Mouse (Mus musculus) layer of hippocampus, adult 2 months (tissue): ENCODE data around the gene Tcam1. TPM values are rescaled to one million over a fixed set of nuclear protein-coding genes. Genes with fewer than 3 reads are reported as not detected.

Experiments
- DNase-seq, 2 experiments: peaks; one replicate each; pipeline ENCODE4 v3.0.0; 2022; ENCODE audit warnings: low spot score in 2 of 2
- H3K27ac ChIP-seq: fragments of 200-600 bp; 2 replicates; pipeline ENCODE4 v1.8.1; 2022
- H3K4me3 ChIP-seq: fragments of 200-600 bp; 2 replicates; pipeline ENCODE4 v1.8.1; 2022; ENCODE audit warnings: mild to moderate bottlenecking
- CTCF ChIP-seq: fragments of 200-600 bp; conservative IDR thresholded peaks from 2 replicates; pipeline ENCODE4 v1.8.1; 2022; ENCODE audit warnings: antibody characterized with exemption, mild to moderate bottlenecking, moderate library complexity
- total RNA-seq, 2 experiments: library from RNA; stranded (reverse); gene quantifications; 2 replicates each; pipeline ENCODE4 v1.2.3; 2021

Gene Tcam1
- total RNA-seq, 2 experiments from 2014 or later: 0.15 to 0.34 TPM

DNA sequence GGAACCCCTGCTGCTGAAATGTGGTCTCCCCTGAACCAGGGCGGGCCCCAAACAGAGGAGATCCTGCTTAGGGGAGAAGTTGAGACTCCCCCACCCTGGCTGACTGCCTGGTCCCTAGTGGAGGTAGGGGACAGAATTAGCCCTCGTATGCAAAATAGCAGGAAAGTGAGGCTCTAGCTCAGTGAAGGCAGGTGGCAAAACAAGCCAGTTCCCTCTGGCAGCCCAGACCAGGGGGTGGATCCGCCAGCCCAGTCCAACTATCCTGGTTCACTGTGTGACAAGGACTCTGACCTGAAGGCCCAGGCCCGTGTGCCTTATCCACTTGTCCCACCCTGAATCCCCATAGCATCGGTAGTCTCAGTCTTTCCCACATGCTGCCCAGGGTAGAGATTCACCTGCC lies 33.7 kb downstream of the Tcam1 start:
- TF ChIP-seq CTCF: no peak
- no peak overlapping the region for H3K4me3 ChIP-seq
- no peak for DNase-seq
- no peak overlapping the region for H3K27ac ChIP-seq

DNA sequence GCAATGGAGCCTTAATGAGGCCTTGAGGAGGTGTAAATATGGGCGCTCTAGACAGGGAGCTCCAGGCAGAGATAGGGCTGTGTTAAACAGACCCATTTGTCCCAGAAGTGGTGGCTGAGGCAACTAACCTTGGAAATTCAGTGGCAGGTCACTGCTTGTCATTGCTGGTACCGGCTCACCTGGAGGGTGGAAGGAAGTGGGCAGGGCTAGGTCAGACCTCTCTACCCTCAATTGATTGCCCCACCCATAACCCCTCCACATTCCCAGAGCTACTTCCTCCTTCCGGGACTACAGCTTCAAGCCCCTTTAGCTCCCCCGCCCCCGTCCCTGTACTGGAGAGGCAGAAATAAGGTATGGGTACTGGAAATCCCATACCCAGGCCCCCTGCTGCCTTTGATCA lies 37.1 kb downstream of the Tcam1 start:
- no peak overlapping the region for H3K27ac ChIP-seq
- TF ChIP-seq CTCF: no peak
- DNase-seq: no peak
- no peak overlapping the region for H3K4me3 ChIP-seq

DNA sequence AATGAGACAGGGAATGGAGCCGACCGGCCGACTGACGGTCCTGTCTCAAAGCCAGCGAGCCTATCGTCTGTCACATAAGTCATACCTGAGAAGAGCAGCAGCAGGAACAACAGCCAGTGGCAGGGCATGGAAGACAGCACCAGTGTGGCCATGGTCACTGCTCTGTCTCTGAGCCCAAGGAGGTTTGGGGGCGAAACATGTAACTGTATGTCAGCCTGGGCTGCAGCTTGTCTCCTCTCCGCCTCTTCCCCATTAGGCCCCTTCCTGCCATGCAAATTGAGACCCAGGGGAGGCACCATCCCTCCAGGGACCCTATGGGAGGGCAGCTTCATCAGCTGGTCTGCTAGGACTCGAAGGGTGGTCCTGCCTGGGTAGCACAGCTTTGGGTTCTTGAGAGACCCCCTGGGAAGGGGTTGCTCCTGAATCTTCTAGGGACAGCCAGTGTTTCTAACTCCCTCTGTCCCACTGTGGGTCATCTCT lies 37.9 kb downstream of the Tcam1 start, which contains the start of gene Cd79b:
Cd79b (minus strand) TSS at position 430 of the 480 bp plus-strand sequence.
- no peak for TF ChIP-seq CTCF
- no peak within 1 kb of the TSS for H3K27ac ChIP-seq
- no peak for DNase-seq
- no peak within 1 kb of the TSS for H3K4me3 ChIP-seq

DNA sequence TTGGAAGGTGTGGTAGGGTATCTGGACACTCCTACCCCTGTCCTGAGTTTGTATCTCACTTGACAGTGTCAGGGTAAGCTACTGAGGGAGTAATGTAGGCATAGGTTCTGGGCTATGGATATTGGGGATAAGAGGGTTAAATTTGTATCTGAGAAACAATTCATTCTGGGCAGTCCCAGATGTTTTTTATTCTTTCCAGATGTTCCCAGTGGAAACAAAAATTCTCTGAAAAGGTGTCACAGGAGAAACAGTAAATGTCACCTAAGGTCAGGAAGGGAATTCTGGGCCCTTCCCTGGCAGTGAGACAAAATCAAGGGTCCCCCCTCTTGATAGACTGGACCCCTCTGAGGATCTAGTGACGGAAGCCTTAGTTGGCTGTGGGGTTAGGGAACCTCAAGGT lies 39.9 kb downstream of the Tcam1 start:
- no peak overlapping the region for H3K4me3 ChIP-seq
- no peak for DNase-seq
- H3K27ac ChIP-seq: no peak overlapping the region
- TF ChIP-seq CTCF: no peak

DNA sequence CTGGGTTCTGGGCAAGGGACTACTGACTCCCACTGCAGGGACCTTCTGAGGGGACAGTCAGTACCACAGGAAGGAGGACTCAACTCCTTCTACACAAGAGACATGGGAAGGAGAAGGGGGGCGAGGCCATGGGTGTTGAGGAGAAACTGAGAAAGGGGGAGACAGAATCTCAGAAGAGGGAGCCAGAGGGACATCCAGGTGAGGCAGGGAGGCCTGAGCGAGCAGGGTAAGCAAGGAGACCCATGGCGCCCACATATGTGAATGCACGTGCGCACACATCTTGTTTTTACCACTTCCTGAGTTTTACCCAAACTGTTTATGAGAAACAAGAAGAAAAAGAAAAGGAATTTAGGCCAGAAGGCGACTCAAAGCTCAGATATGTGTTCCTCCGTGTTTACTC lies 41.3 kb downstream of the Tcam1 start:
- Histone ChIP-seq H3K27ac (no peak overlapping the region), H3K4me3 (no peak overlapping the region)
- no peak for TF ChIP-seq CTCF
- DNase-seq: no peak

DNA sequence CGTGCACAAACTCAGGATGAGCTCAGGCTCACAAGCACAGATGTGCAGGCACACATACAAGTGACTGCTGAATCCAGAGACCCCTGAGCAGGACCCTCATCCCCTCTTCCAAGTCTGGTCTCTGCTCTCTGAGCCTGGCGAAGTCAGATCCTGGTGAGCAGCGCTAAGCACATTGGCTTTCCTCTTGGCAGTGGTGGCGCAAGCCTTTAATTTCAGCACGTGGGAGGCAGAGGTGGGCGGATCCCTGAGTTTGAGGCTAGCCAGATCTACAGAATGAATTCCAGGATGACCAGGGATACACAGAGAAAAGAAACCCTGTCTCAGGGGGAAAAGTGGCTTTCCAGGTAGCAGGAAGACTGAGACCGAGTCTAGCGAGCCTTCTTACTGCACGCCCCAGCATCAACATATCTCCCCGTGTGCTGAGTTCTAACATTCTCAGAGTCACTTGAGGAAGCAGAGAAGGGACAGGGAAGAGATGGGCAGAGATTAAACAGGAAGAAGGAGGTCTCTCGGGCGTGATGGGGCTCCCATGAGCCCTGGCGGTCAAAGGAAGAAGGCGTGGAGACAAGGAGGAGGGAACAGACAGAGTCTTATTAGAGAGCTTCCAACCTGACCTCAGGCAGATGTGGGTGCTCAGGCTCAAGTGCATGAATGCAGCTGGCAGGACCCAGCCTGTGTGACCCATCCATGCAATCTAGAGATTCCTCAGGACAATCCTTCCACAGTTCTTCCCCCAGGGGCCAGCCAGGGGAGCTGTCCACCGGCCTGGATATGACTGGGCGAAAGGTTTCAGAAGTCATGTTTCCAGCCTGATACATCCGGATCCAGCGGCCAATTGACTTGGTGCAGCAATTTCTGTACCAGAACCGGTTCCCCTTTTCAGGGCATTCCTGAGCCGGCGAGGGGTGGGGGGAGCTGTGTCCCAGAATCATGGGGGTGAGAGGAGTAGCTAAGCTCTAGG lies 42.2 kb downstream of the Tcam1 start:
- no peak overlapping the region for H3K4me3 ChIP-seq
- TF ChIP-seq CTCF: no peak
- no peak for DNase-seq
- H3K27ac ChIP-seq: no peak overlapping the region

DNA sequence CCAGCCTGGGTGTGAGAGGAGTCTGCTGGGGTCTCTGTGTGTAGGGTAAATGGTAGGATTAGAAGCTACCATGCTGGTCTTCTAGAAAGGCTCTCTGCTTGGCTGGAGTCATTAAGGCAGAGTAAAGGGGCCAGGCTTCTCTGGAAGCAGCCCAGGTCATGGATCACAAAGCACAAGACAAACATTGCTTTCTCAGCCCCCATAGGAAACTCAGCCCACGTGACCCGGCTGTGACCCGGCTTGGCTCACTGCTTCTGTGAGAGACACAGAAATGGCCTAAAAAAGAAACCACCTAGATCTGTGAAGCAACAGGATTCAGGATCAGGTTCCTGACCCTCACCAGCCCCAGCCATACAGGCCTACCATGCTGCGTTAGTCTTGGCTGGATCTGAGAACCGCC lies 48.4 kb downstream of the Tcam1 start:
- no peak for DNase-seq
- Histone ChIP-seq H3K27ac (no peak overlapping the region), H3K4me3 (no peak overlapping the region)
- no peak for TF ChIP-seq CTCF

DNA sequence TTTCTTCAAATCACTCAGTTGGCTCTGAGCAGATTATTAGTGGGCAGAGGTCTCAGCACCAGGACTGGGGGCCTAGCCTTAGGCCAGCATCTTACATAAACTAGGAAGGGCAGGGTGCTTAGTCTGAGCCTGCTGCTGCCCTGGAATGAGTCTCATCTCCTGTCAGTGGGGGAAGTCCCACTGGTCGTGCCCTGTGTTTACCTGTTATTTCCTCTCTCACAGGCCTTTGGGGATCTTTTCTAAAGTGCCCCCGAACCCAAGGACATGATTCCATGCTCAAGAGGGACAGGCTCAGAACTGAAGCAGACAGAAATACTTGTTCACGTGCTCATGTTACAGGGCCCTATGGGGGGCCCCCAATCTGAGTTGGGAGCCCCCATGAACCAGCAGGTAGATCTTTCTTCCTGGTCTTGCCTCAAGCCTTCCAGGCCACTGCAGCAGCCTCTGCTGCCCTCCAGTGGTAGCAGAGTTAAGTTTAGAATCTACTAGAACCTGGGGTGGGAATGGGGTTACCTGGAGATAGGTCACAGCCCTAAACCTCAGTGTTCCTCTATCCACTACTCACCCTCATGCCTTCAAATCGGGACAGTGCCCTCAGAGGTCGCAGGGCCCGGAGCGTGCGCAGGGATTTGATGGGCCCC lies 49.2 kb downstream of the Tcam1 start:
- DNase-seq: peak; percentile 26 to 71
- H3K4me3 ChIP-seq: no peak overlapping the region
- no peak overlapping the region for H3K27ac ChIP-seq
- peak; percentile 89 for TF ChIP-seq CTCF

DNA sequence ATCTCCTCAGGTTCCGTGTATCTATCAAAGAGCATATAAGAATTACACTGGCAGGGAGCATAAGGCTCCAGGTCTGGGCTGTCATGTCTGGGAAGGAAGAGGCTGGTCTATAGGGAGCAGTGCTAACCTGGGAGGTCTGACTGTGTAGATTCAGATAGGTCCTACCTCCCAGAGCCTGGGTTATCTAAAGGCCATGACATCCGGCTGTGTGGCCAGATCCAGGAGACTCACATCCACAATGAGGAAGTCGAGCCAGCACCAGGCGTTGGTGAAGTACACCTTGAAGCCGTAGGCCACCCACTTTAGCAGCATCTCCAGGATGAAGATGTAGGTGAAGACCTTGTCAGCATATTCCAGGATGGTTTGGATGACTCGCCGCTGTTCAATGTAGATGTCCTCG lies 50.0 kb downstream of the Tcam1 start:
- Histone ChIP-seq H3K4me3 (no peak overlapping the region), H3K27ac (no peak overlapping the region)
- no peak for DNase-seq
- TF ChIP-seq CTCF: no peak

DNA sequence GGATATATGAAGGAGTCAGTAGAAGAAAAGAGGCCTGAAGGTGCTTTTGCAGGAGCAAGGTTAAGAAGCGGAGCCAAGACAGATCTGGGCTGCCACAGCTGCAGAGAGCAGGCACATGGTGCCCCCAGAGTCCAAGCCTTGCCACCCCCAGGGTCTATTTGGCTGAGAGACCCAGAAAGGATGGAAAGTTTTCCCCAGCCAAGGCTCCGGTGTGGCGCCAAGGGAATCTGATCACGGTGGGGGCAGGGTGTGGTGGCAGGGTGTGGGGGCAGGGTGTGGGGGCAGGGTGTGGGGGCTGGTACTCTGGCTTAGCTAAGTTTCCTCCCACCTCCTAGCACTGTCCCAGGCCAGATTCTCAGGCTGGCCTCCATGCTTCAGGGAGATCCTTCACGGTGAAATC lies 52.0 kb downstream of the Tcam1 start:
- DNase-seq: no peak
- Histone ChIP-seq H3K4me3 (no peak overlapping the region), H3K27ac (no peak overlapping the region)
- no peak for TF ChIP-seq CTCF

DNA sequence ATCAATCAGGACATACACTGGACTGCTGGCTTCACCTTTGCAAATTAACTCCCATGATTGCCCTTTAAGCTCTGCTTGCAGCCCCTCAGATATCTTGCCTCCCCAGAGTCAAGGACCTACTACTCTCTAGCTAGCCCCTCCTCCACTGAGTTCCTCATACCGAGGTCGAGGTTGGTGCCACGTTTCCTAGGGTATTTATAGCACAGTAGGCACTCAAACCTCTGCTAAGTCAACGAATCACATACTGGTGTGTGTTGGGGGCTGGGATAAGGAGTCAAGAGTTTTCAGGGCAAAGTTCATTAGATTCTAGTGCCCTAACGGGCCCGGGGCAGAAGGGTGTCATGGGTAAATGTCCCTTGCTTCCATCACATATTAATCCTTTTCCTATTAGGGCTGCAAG lies 52.7 kb downstream of the Tcam1 start:
- no peak for DNase-seq

DNA sequence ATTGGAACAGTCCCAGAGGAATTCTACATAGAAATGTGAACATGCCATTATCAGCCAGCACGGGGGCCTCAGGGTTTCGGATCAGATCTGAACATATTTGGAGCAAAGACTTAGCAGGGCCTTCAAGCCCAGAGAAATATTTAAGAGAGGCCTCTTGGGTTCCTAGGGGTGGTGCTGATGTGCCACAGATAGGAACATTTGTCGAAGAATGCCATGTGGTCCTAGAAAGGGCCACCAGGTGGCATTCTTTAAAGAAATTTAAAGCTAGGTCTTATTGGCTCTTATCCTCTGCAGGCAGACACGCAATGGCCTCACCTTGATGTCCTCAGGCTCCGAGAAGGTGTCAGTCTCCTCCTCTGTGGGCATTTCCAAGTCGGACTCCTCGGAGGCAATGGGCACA lies 53.2 kb downstream of the Tcam1 start:
- TF ChIP-seq CTCF: peak; percentile 72
- DNase-seq: peak in 1 of 2 experiments; percentile 32
- Histone ChIP-seq H3K27ac (no peak overlapping the region), H3K4me3 (no peak overlapping the region)

More for the DNA sequence above, 52.7 kb downstream of the Tcam1 start:
- H3K4me3 ChIP-seq: no peak overlapping the region
- TF ChIP-seq CTCF: no peak
- H3K27ac ChIP-seq: no peak overlapping the region

DNA sequence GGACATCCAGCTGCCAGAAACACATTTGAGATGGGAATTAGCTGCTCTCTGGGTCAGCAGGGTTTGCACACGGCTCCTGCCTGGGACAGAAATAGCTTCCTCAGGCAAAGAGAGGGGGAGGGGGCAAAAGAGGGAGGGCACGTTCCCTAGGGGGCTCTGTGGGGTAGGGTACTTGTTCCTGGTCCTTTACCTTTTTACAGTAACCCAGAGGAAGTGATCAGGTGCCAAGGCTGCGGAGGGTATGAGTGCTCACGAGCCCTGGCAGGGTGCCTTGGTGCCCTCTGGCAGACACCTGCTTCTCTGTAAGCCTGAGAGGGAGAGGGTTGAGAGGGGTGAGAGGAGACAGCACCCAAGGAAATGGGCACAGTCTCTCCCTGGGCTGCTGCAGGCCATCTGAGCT lies 56.0 kb downstream of the Tcam1 start:
- TF ChIP-seq CTCF: no peak
- Histone ChIP-seq H3K4me3 (no peak overlapping the region), H3K27ac (no peak overlapping the region)
- no peak for DNase-seq
